Mouse (Mus musculus) heart, embryonic 13.5 days (tissue): Measurements from ENCODE around the gene Chchd6. TPM values are rescaled to one million over a fixed set of nuclear protein-coding genes. Genes with fewer than 3 reads are reported as not detected.

Experiments
- ATAC-seq: fragments of 200-750 bp; cut with Nextera tagmentation; 2 replicates; pipeline ENCODE4 v1.8.0; 2017; ENCODE audit warnings: moderate TSS enrichment; ENCODE audit not compliant: insufficient number of reproducible peaks, low FRiP score, low TSS enrichment; ENCODE audit errors: extremely low read depth
- H3K27ac ChIP-seq: fragments of 300-500 bp; sonication (generic); replicated peaks from 2 replicates; pipeline ENCODE4 v1.5.1; 2015; ENCODE audit warnings: moderate library complexity, mild to moderate bottlenecking, inconsistent platforms
- H3K27me3 ChIP-seq: fragments of 300-500 bp; sonication (generic); replicated peaks from 2 replicates; pipeline ENCODE4 v1.6.1; 2015; ENCODE audit warnings: mild to moderate bottlenecking, inconsistent platforms
- H3K36me3 ChIP-seq: fragments of 300-500 bp; sonication (generic); 2 replicates; pipeline ENCODE4 v1.6.1; 2015; ENCODE audit warnings: mild to moderate bottlenecking, inconsistent platforms
- H3K4me1 ChIP-seq: fragments of 300-500 bp; sonication (generic); 2 replicates; pipeline ENCODE4 v1.6.1; 2015; ENCODE audit warnings: inconsistent platforms
- H3K4me2 ChIP-seq: fragments of 300-500 bp; sonication (generic); 2 replicates; pipeline ENCODE4 v1.6.1; 2015; ENCODE audit warnings: inconsistent platforms, mild to moderate bottlenecking, moderate library complexity
- H3K4me3 ChIP-seq: fragments of 300-500 bp; sonication (generic); 2 replicates; pipeline ENCODE4 v1.5.1; 2015; ENCODE audit warnings: moderate library complexity, mild to moderate bottlenecking, inconsistent platforms
- H3K9ac ChIP-seq: fragments of 300-500 bp; sonication (generic); 2 replicates; pipeline ENCODE4 v1.6.1; 2015; ENCODE audit warnings: inconsistent platforms, mild to moderate bottlenecking, moderate library complexity
- H3K9me3 ChIP-seq: fragments of 300-500 bp; sonication (generic); 2 replicates; pipeline ENCODE4 v1.6.1; 2016; ENCODE audit warnings: inconsistent platforms
- WGBS: fragments of 180-500 bp; shearing (Covaris S2); methylation state at CpG from one replicate; pipeline ENCODE4 v1.1.7; 2015; ENCODE audit warnings: mixed read lengths; 5-methylcytosine and 5-hydroxymethylcytosine counted together
- polyA plus RNA-seq: library from polyadenylated mRNA; unstranded; fragments of >200 nt; fragmentation: Nextera tagmentation; extraction: Ambion mirVana; gene quantifications from 2 replicates; pipeline ENCODE4 v1.2.1, GENCODE M21; 2015

The Chchd6 gene
- polyA plus RNA-seq, 1 experiment from 2014 or later, result 46.3 TPM

- H3K9me3 ChIP-seq, result no peaks in the 10 kb centered on the region
- H3K4me2 ChIP-seq, result no peak overlapping the region
Observed at GRCm38 (mm10) chr6:89584634-89585409, 10.6 kb downstream of the Chchd6 start.

DNA sequence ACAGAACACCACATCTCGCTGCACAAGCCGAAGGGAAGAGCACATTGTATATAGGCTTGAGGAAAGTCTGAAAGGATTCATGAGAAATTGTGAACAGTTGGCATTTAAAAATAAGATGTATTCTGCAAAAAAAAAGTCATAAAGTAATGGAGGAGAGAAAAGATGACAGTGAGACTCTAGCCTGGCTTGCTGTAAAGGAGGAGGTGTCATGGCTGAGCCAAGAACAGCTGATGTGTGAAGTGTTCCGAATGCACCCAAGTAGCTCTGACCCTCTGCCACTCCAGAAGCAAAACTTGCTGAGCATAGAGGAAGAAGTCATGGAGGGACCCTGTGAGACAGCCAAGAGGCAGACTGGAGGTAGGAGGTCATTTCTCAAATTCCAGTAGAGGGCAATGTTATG is 12.3 kb downstream of the Chchd6 start:
- Histone ChIP-seq H3K4me3 (no peak overlapping the region), H3K27me3 (no peaks in the 10 kb centered on the region), H3K4me1 (peaks cover 29% of the 10 kb centered on the region), H3K9me3 (no peaks in the 10 kb centered on the region), H3K36me3 (no peaks in the 10 kb centered on the region), H3K9ac (no peak overlapping the region), H3K4me2 (no peak overlapping the region), H3K27ac (no peak overlapping the region)
- ATAC-seq, result no peak
- 77% methylated on average over 3 of the region's 3 CpGs for WGBS

More at GRCm38 (mm10) chr6:89584634-89585409, 10.6 kb downstream of the Chchd6 start:
- 23% methylated on average over 5 of the region's 5 CpGs for WGBS
- no peak overlapping the region for H3K27ac ChIP-seq
- no peak overlapping the region for H3K9ac ChIP-seq
- no peak for ATAC-seq
- no peaks in the 10 kb centered on the region for H3K27me3 ChIP-seq
- H3K36me3 ChIP-seq, result no peaks in the 10 kb centered on the region
- H3K4me1 ChIP-seq, result peaks cover 23% of the 10 kb centered on the region
- H3K4me3 ChIP-seq, result no peak overlapping the region

GRCm38 (mm10) chr6:89574641-89575040 is 20.8 kb downstream of the Chchd6 start:
- H3K9ac ChIP-seq, result no peak overlapping the region
- 59% methylated on average over 2 of the region's 2 CpGs for WGBS
- H3K36me3 ChIP-seq, result 0 out of 2 replicates have a peak, but pooled peaks cover 3% of the 10 kb centered on the region
- no peaks in the 10 kb centered on the region for H3K9me3 ChIP-seq
- H3K4me3 ChIP-seq, result no peak overlapping the region
- H3K4me2 ChIP-seq, result no peak overlapping the region
- no peak for ATAC-seq
- peaks cover 15% of the 10 kb centered on the region for H3K4me1 ChIP-seq
- no peak overlapping the region for H3K27ac ChIP-seq
- no peaks in the 10 kb centered on the region for H3K27me3 ChIP-seq

GRCm38 (mm10) chr6:89573768-89574167 is 21.7 kb downstream of the Chchd6 start:
- no peak overlapping the region for H3K27ac ChIP-seq
- H3K4me1 ChIP-seq, result peaks cover 15% of the 10 kb centered on the region
- 85% methylated on average over 2 of the region's 2 CpGs for WGBS
- no peak overlapping the region for H3K9ac ChIP-seq
- no peak overlapping the region for H3K4me2 ChIP-seq
- no peaks in the 10 kb centered on the region for H3K9me3 ChIP-seq
- H3K27me3 ChIP-seq, result no peaks in the 10 kb centered on the region
- no peak overlapping the region for H3K4me3 ChIP-seq
- no peak for ATAC-seq
- 0 out of 2 replicates have a peak, but pooled peaks cover 3% of the 10 kb centered on the region for H3K36me3 ChIP-seq

DNA sequence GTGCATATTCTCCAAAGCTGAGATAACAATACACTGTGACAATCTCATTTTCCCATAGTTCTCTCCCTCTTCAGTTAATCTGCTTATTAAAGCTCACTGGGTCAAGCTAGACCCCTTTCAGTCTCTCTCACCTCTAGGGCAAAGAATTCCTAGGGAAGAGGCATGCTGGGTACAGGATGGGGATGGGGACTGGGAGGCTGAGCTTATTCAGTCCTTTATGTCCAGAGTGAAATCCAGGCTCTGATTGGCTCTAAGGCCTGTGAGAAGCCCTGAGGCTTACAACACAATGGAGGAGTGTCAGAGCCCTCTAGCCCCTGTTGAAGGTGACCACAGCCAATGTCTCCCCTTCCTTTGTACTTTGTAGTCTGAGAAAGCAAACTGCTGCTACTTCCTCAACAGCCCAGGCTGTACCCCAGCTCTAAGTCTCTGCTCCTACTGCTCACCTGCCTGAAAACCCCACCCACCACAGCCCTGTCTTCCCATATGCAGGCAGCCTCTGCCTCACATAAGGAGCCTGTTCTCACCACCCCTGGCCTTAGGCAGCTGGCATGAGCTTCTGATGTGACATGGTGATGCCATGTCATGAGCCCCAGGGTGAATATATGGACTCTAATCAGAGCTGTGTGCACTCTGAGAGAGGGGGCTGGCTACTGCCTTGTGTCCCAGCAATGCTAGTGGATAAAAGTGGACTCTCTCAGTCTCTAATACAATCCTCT is 22.4 kb downstream of the Chchd6 start:
- no peak for ATAC-seq
- Histone ChIP-seq H3K9me3 (no peaks in the 10 kb centered on the region), H3K27ac (no peak overlapping the region), H3K27me3 (no peaks in the 10 kb centered on the region), H3K36me3 (0 out of 2 replicates have a peak, but pooled peaks cover 3% of the 10 kb centered on the region), H3K4me1 (peaks cover 8% of the 10 kb centered on the region), H3K4me3 (no peak overlapping the region), H3K4me2 (no peak overlapping the region), H3K9ac (no peak overlapping the region)

DNA sequence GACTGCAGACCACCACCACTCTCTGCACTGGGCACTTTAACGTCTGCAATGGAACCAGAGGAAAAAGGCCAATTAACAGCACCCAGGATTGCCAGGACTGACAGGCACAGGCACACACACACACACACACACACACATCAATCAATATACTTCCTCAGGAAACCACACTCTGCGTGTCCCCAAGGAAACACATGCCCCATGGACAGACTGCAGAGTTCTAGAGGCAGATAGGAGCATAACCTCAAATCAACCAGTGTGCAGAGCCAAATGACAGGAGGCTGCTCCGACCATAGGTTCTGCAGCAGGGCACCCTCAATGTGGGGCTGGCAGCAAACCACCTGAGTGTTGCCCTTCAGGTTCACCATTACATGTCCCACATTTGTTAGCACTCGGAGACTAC is 26.1 kb downstream of the Chchd6 start:
- Histone ChIP-seq H3K36me3 (peaks cover 3% of the 10 kb centered on the region; the same call in 1 of the 2 replicates), H3K4me3 (no peak overlapping the region), H3K27ac (no peak overlapping the region), H3K9me3 (no peaks in the 10 kb centered on the region), H3K9ac (no peak overlapping the region), H3K27me3 (no peaks in the 10 kb centered on the region), H3K4me2 (no peak overlapping the region), H3K4me1 (peaks cover 4% of the 10 kb centered on the region; the same call in 1 of the 2 replicates)
- ATAC-seq, result no peak
- 70% methylated on average over 4 of the region's 4 CpGs for WGBS

DNA sequence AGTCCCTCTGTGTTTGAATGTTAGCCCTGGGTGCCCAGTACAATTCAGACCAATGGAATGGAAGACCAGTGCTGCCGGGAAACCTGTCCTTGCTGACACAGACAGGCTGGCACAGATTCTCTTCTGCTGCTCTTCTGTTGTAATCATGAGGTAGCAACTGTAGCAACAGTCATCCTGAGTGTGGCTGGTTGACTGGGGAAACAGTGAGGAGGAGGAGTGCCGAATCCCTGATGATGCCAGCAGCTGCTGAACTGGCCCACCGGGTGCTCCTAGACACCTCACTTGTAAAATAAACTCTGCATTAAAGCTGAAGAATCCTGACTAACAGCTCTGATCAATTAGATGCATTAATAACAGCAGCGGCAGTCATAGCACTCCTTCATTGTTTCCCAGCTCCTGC is 28.7 kb downstream of the Chchd6 start:
- 77% methylated on average over 4 of the region's 4 CpGs for WGBS
- Histone ChIP-seq H3K9me3 (no peaks in the 10 kb centered on the region), H3K4me1 (peaks cover 4% of the 10 kb centered on the region; the same call in 1 of the 2 replicates)

GRCm38 (mm10) chr6:89563381-89563780 is 32.1 kb downstream of the Chchd6 start:
- ATAC-seq, result no peak
- H3K9me3 ChIP-seq, result no peaks in the 10 kb centered on the region
- H3K36me3 ChIP-seq, result no peaks in the 10 kb centered on the region; the same call in 1 of the 2 replicates
- H3K27me3 ChIP-seq, result no peaks in the 10 kb centered on the region
- H3K9ac ChIP-seq, result no peak overlapping the region
- H3K4me3 ChIP-seq, result no peak overlapping the region
- no peak overlapping the region for H3K4me2 ChIP-seq
- no peak overlapping the region for H3K27ac ChIP-seq
- 74% methylated on average over 4 of the region's 4 CpGs for WGBS
- H3K4me1 ChIP-seq, result peaks cover 9% of the 10 kb centered on the region

More for the DNA sequence above, 28.7 kb downstream of the Chchd6 start:
- H3K36me3 ChIP-seq, result no peaks in the 10 kb centered on the region; the same call in 1 of the 2 replicates
- no peak overlapping the region for H3K4me2 ChIP-seq
- no peak overlapping the region for H3K27ac ChIP-seq
- H3K9ac ChIP-seq, result no peak overlapping the region
- H3K4me3 ChIP-seq, result no peak overlapping the region
- ATAC-seq, result no peak
- H3K27me3 ChIP-seq, result no peaks in the 10 kb centered on the region

- H3K36me3 ChIP-seq, result no peaks in the 10 kb centered on the region
- H3K4me3 ChIP-seq, result no peak overlapping the region
- WGBS, result 56% methylated on average over 2 of the region's 2 CpGs
- H3K9ac ChIP-seq, result no peak overlapping the region
- ATAC-seq, result no peak
- no peaks in the 10 kb centered on the region for H3K9me3 ChIP-seq
- peaks cover 29% of the 10 kb centered on the region for H3K4me1 ChIP-seq
- no peak overlapping the region for H3K4me2 ChIP-seq
- no peaks in the 10 kb centered on the region for H3K27me3 ChIP-seq
- H3K27ac ChIP-seq, result no peak overlapping the region
Observed at GRCm38 (mm10) chr6:89560826-89561225, 34.6 kb downstream of the Chchd6 start.

- Histone ChIP-seq H3K4me1 (peaks cover 53% of the 10 kb centered on the region), H3K36me3 (no peaks in the 10 kb centered on the region), H3K9ac (no peak overlapping the region), H3K4me3 (no peak overlapping the region), H3K27ac (no peak overlapping the region), H3K9me3 (no peaks in the 10 kb centered on the region), H3K27me3 (no peaks in the 10 kb centered on the region), H3K4me2 (no peak overlapping the region)
- 76% methylated on average over 4 of the region's 4 CpGs for WGBS
- ATAC-seq, result no peak
Observed at GRCm38 (mm10) chr6:89557654-89558053, 37.8 kb downstream of the Chchd6 start.

DNA sequence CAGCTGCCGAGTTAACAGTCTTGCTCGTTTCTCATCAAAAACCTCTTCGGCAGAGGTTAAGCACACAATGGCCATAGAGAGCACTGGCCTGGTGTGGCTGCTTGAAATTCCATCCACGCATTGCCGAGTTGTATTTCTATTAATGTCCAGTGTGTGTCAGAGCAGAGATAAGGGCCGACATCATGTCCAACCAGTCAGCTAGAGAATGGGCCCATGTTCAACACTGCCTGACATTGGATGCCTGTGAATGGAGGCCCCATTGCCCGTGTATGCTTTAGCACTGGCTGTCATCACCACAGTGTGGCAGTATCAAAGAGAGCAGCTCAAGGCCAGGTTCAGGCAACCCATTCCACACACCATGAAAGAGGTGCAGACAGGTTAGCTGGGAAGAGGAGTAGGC is 38.9 kb downstream of the Chchd6 start:
- no peak overlapping the region; the same call in 1 of the 2 replicates for H3K4me2 ChIP-seq
- H3K9ac ChIP-seq, result 0 out of 2 replicates have a peak overlapping the region, but pooled peaks have one; percentile 48
- peaks cover 57% of the 10 kb centered on the region for H3K4me1 ChIP-seq
- H3K27me3 ChIP-seq, result no peaks in the 10 kb centered on the region
- WGBS, result 17% methylated on average over 7 of the region's 7 CpGs
- no peaks in the 10 kb centered on the region for H3K9me3 ChIP-seq
- peak overlapping the region; percentile 83 for H3K27ac ChIP-seq
- H3K36me3 ChIP-seq, result no peaks in the 10 kb centered on the region
- H3K4me3 ChIP-seq, result no peak overlapping the region
- ATAC-seq, result peak; percentile 53; the same call in 1 of the 2 replicates
